Mouse (Mus musculus): ENCODE data around the gene Pomp. TPM values are rescaled to one million over a fixed set of nuclear protein-coding genes. Genes with fewer than 3 reads are reported as not detected.
"Not testable (repeated sequence)": the region's sequence is repeated elsewhere in the genome, so short reads cannot be mapped to it uniquely, and the experiment has no call there.

Pomp gene
- total RNA-seq, 2 experiments from 2014 or later, result 171 to 202 TPM

DNA sequence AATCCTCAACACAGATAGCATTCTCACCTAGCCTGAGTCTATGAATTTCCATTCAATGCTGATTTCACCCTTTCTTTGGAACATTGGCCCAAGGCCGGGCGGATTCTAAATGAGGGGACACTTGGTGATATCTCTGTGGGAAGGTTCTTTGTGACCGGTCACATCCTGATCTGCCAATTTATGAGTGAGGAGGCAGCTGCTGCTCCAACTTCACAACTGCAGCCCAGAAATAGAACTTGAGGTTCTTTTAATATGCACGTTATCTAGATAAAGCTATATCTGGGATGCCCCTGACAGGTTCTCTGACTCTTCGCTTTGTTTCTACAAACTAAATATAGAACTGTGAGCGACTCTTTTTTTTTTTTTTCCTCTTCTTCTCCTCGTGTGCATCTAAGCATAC, 10.1 kb upstream of the Pomp start:
- peak; percentile 68 to 83 for DNase-seq

DNA sequence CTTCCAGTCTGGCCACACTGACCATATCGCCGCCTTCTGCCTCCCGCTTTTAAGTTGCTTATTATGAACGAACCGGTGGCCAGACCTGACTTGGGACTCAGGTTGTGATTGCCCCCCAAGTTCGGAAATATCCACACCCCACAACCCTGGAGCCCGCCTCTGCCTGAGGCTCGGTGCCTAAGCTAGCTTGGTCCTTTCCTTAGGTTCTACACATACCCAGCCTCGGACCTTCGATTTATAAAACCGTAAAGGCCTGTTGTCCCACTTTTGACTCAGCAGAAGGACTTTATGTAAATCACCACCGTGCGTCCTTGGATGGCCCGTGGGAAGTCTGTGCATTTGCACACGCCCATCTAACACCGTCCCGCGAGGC, 199 bp upstream of the Pomp start:
- peak in 1 of 2 experiments; percentile 18 for DNase-seq

DNA sequence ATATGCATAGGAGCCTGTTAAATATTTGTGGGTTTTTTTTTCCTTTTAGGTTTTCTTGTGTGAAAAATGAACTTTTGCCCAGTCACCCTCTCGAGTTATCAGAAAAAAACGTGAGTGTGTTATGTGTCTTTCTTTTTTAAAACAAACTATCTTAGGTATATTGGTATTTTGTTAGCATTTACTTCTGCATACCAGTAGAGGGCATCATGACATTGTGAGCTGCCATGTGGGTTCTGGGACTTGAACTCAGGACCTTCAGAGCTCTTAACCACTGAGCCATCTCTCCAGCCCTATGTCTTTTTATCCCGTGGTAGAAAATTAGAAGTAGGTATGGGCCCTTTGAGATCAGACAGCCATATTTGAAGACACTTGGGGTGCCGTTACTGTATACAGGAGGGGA, 8.4 kb downstream of the Pomp start:
- no peak for DNase-seq

DNA sequence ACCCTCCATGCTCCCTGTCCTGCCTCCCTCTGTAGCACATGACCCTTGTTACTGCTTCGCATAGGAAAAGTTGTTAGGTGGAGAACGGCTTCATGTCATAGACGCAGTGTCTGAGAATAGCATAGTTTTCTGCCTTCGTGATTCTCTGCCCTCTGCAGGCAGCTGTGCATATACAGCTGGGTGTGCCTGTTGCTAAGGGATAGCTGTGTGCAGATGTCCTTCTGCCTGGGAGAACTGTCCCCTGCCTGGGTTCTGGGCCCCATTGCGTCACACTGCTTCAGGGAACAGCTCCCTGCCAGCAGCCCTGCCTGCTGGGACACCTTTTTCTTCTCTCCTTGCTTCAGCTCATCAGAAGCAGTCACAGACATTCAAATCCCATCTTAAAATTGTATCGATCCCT, 9.3 kb downstream of the Pomp start:
- no peak for DNase-seq

DNA sequence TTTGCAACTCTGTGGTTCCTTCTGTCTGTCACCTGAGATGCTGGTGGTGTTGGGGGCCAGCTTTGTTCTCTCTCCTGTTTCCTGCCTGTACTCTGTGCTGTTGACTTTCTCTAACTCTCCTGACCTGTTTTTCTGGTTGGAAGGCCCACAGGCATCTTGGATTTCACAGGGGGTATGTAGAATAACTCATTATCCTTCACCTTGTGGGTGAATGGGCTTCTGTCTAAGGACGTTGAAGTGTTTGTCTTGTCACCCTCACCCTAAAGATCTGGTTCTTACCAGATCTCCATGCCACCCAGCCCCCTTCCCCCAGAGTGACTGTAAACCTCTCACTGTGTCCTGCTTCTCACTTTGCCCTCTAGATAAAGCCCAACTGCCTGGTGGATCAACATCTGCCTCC, 10.0 kb downstream of the Pomp start:
- DNase-seq, result no peak

DNA sequence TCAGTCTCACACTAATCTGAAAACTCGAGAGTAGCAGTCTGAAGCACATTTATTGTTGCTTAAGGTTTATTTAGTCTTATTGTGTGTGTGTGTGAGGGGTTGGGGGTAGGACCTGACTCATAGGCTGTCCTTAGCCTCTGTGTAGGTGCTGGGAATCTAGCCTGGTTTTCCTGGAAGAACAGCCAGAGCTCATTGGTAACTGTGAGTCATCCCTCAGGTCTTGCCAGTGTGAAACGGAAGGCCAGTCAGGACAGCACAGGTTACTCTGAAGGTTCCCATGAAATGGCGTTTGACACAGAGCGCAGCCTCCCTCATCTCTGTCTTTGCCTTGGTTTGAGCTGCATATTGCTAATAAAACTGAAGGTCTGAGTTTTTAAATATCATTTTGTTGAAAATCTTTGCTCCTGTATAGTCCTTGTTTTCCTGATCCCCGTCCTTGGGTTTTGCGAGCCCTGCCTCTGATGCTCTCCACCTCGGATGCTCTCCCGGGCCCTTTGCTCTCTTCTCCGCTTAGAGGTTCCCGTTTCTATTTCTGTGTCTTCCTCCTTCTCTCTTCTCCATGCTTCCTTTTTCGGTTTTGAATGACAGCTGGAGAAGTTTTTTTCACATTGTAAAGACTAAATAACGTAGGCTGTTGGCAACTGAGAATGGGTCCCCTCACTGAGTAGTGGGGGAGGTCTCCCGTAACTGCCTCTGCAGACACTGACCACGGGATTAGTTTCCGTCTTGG, 11.0 kb downstream of the Pomp start:
- no peak for DNase-seq

DNA sequence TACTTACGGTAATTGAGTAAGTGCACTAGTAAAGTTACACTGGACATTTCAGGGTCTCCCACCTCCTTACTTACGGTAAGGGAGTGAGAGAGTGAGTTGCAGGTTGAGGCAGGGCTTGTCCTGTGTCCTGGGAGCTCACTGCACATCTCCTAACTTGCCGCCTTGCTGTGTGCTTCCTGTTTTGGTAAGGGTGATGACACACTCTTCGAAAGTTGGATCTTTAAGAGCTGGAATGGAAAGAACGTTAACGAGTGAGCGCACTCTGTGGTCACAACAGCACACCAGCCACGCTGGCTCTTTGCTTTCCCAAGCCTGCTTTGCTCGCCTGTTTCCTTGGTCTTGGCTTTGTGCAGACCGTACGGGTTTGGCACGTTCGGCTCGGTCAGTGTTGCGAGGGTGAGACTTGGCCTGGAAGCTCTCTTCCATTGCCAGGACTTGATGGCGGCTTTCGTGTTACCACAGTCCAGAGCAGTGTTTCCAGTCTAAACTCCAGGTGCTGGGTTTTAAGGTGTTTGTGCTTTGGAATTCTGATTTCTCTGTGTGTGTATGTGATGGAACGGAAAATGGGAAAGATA, 14.3 kb downstream of the Pomp start:
- no peak for DNase-seq

DNA sequence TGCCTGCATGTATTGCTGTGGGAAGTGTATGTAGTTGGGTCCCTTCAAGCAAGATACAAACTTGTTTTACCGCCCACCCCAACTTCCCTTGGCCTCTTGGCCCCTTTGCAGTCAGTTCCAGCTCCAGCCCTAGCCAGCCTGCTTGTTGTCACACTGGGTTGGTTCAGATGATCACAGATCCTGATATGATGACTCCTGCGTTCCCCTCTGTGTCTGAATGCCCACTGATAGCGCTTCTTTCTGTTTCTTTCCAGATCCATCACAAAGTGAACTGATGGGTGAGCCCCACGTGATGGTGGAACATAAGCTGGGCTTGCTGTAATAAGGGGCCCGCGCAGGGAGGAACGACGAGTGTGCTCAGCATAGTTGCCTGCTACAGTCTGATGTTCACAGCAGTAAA, 14.9 kb downstream of the Pomp start:
- DNase-seq, result no peak

DNA sequence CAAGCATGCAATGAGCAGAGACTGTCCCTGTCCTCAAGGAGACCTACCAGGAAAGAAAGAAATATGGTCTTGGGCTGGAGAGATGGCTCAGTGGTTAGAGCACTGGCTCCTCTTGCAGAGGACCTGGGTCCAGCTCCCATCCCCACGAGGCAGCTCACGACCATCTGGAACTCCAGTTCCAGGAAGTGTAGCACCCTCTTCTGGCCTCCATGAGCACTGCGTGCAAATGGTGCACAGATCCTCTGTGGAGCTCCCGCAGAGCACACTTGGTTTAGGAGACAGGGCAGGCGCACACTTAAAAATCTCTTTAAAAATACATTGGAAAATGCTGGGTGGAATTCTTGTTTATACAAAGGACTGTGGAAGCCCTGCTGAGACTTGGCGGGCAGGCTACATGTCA, 17.3 kb downstream of the Pomp start:
- DNase-seq, result no peak

DNA sequence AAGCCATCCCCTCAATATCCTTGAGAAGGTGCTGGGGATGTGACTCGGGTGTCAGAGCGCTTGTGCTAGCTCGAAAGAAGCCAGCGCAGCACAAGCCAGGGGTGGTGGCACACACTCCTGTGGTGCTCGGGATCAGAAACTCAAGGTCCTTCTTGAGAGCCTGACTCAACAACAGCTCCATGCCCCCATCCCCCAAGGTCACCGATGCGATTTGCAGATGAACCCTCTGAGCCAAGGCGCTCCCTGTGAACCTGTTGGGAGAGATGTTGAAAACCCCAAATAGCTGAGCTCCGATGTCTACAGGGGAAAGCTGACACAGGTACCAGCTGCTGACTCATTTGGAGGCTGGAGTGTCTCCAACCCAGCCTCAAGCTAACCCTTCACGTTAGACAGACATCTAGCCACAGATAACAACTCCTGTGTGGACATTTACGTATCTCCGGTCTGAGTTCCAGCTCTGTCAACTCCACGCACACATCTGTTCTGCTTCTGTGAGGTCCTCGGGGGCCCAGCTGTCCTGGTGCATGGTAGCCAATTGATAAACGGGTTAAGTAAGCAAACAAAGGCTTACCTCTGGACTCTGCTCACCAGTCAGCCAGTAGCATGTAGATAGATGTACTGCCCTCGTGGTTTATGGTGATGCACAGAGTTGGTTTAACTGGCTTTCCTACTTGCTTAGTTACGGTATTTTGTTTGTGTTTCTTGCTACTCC, 19.9 kb downstream of the Pomp start:
- no peak for DNase-seq

DNA sequence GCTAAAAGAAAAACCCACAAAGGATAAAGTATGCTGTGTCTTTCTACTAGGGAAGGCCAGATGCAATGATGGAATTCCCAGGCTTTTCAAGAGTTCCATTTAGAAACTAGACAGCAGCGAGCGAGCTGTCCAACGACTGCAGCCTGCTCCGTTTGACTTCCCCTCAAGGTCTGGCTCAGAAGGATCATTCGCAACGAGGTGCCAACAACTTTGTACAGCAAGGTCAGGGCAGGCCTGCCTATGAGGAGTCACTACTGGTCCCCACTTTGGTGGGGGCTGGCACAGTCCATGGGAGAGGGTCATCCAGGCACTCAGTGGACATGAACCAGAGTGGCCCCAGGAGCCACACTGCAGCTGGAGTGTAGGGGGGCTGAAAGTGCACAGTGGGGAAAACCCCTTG, 23.3 kb downstream of the Pomp start:
- no peak for DNase-seq

DNA sequence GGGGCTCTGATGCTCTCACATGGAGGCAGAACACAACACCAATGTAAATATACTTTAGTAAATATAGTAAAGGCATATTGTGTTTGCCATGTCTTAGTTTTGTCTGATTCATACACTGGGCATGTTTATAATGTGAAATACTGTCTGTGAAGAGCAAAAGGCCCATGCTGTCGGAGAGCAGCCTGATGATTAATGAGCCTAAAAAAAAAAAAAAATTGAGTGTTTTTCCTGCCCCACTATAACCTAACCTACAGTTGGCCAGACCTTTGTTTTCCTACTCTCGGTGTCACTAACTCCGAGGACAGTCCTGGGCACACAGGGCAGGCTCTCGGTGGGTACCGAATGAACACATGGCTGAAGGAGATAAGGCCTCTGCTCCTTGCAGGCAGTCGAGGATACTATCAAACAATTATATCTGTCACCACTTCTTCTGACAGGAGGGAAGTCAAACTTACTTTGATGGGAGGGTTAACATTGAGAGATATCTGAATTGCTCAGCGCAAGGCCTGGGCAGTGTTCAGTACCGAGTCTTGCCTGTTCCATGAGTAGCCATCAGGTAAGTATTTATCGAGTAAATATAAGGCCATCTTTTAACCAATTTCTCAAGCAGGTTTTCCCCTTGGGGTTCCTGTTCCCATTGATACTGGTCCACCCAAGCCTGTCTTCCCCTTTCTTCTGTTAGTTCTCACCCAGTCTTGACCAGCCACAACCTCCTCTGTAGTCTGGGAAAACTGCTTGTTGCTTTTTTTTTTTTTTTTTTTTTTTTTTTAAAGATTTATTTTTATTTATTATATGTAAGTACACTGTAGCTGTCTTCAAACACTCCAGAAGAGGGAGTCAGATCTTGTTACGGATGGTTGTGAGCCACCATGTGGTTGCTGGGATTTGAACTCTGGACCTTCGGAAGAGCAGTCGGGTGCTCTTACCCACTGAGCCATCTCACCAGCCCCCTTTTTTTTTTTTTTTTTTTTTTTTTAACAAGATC, 28.3 kb downstream of the Pomp start:
- no peak for DNase-seq

DNA sequence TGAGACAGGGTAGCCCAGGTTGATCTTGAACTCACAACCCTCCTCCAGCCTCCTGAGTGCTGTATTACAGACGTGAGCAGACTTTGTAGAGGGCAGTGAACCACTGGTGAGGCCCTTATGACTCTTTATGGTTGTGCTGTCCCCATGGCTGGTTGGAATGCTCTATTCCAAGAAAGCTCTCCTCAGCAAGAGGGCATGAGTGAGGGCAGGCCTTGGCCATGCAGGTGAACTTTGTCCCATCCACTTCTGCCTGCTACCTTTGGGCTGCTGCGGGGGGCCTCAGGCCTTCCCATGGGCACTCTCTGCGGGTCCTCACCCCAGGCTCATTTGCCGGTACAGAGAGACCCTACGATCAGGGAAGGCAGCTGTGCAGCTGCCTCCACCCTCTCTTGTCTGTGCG, 32.5 kb downstream of the Pomp start:
- DNase-seq, result no peak

DNA sequence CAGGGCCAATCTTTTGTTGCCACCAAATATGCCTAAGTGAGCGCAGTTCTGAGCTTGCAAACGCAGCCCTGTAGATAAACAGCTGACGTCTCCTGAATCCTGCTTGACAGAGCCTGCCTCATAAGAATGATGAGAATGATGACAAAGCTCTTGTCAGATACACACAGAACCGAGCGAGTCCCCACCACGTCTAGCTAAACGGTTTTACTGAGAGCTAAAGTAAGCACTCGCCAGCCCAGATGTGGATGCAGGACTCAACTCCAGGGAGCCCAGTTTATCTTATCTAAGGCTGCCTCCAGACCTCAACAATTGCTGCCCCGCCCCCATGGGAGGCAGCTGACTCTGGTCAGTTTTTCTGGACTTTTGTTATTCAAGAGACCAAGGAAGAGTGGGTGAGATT, 32.9 kb downstream of the Pomp start:
- DNase-seq, result no peak

DNA sequence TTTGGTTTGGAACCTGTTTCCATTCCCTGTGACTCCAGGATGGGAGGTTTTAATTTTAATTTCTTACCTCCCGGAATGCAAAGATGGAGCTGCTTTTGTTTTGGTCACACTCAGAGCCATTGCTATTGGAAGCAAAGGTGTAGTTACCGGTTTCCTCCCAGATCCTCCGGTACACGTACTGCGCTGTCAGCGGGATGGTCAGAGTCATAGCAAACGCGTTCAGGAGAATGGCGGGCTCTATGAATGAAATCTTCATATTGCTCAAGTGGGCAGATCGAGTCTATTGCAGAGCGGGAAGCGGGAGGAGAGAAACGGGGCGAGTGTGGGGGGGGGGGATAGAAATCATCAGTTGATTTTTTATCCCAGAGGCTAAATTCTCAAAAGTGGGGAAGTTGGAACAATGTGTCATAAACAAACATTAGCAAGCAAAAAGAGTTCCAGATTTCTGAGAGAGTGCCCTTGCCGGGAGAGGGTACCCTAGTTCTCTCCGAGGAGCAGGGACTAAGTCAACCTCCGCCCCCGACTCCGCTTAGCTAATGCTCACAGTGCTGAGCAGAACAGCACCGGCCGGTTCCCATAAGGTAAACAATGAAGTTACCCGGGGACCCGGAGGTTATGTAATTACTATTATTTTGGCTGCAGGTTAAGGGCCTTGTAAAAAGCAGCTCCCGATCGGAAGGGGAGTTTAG, 33.6 kb downstream of the Pomp start:
- DNase-seq, result peak; percentile 36 to 48

DNA sequence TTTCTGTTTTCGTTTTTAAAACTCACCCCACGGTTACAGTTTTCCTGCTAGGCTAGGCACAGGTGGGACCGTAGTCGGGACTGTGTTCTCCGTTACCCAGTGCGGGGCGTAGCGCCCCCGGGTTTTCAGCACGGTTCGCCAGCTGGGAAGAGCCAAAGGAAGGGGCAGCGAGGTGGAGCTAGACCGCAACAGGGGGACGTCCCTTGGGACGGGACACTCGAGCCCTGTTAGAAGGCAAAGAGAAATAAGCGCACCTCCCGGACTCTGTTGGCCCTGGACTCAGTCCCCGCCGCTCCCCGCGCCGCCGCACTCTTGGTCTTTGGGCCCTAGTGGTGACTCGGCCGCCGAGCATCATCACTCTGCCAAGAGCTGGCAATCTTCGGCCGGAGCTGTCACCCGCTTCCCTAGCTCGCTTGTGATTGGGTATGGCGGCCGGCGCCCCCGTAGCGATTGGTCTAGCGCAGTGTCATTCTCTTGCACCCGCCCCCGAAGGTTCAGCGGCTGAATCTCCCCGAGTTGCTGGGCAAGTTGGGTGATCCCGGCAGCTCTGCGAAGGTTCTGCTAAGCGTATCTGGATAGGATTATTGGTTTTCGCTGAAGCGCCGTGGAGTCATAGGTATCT, 34.3 kb downstream of the Pomp start, which contains the start of gene Slc46a3:
Slc46a3 (minus strand) TSS at position 361 of the 622 bp plus-strand sequence.
- DNase-seq, result peak; percentile 97 to 98

DNA sequence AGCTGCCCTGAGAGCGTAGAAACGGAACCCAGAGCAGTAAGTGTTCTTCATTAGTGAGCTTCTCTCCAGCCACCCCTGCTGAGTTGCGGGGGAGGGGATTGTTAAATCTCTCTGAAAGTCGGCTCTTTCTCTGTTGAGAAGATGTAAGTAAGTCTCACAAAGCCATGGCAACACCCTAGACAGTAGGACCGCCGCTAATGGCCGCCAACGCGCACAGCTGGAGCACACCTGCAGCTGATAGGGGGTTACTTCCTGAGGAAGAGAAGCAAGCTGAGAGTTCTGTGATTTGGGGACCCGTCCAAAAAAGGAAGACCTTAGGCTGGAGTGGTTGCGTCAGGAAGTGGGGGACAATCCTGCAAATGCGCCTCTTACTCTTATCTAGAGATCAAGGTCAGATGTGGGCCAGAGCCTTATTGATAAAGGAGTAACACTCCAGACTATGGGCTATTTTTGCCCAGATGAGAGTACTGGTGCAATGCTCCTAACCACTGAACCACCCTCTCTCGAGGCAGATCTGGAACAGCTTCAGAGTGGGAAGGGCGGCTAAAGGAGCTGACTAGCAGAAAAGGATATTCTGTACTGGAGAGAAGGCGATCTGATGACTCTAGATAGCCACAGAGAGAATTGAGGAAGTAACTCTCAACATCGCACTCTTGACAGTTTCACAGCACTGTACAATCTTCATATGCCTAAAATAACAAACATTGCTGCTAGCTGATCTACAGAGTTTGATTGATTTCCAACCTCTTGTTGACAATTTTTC, 35.4 kb downstream of the Pomp start:
- peak; percentile 47 for DNase-seq

DNA sequence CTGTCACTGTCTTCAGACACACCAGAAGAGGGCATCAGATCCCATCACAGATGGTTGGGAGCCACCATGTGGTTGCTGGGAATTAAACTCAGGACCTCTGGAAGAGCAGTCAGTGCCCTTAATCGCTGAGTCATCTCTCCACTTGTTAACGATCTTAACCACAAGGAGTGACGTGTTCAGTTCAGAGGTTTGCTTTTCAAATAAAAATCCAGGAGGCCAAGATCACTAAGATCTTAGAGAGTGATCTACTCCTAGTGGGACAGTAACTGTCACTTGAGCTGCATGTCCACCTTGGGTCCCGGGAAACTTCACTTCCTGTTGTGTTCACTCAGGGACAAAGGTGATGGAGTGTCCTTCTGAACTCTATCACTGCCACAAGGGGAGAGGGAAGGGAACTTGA, 36.2 kb downstream of the Pomp start:
- DNase-seq, result not testable (repeated sequence)

DNA sequence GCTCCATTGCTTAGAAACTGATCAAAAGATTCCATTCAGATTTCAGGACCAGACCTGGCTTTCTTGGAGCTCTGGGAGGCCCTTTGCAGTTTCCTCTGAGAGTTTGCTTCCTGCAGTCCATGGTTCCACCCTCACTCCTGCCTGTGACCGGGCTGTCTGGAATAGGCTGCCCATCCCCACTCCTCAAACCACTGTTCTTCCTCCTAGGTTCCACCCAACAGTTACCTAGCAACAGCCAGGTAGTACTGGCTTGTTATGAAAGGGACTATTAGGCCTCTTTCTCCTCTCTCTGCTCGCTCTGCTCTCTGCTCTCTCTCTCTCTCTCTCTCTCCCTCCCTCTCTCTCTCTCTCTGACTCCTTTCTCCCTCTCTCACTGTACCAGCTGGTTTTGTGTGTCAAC, 38.0 kb downstream of the Pomp start:
- DNase-seq, result no peak

DNA sequence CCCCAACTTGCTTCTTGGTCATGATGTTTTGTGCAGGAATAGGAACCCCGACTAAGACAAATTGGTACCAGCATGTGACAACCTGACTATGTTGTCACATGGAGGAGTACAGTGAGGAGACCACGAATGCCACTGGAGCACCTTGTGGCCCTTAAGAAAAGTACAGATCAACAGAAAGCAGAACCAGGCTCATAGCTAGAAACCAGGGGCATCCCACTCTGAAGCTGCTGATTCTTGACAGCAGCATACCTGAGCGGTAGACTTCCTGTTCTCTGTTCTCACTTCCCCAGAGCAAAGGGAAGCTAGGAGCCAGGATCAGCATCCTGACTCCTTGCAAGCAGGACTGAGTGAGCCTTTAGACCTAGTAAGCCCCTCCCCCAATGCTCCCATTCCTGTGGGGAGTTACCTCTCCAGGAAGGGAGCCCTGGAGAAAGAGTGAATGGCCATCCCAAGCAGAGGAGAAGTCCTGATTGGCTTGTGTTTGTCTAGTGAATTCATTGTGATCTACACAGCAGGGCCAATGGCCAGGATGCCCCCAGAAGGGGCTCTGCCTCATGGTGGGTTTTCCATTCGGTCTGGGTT, 38.8 kb downstream of the Pomp start:
- no peak for DNase-seq
